Mouse (Mus musculus): ENCODE measurements at regions not wholly inside any gene's neighbourhood (a gene's known extent, or its start where the extent isn't known, plus 50 kb on each side); places are given as distances from the start of the nearest gene placed in this dataset.
"Not testable (repeated sequence)": the region's sequence is repeated elsewhere in the genome, so short reads cannot be mapped to it uniquely, and the experiment has no call there.

- Histone ChIP-seq H3K4me3 (ENCODE audit: low read depth, low read length) (no peak overlapping the region), H3K4me1 (ENCODE audit: insufficient read depth, low read length) (no peaks in the 10 kb centered on the region), H3K36me3 (ENCODE audit: insufficient read depth, low read length) (no peaks in the 10 kb centered on the region), H3K4me2 (ENCODE audit: low read depth, low read length, poor library complexity, severe bottlenecking) (no peak overlapping the region), H3K9ac (replicated peaks; ENCODE audit: low read length, poor library complexity, severe bottlenecking) (no peak overlapping the region), H3K9me3 (ENCODE audit: low read length) (no peaks in the 10 kb centered on the region), H3K27me3 (ENCODE audit: insufficient read depth, low read length) (no peaks in the 10 kb centered on the region), H3K27ac (ENCODE audit: low read depth, low read length) (no peak overlapping the region)
- WGBS = 82% methylated on average over 1 of the region's 1 CpGs
- ATAC-seq (ENCODE audit: low FRiP score) = no peak
- no peak for TF ChIP-seq CTCF (IDR thresholded peaks at IDR 0.05)
- no peak for DNase-seq (ENCODE audit: low spot score)
These were observed 971.7 kb upstream of the Cobl start for GRCm38 (mm10) chr11:13436433-13436832.

GRCm38 (mm10) chr11:13417881-13418280 is 953.1 kb upstream of the Cobl start:
- not testable (repeated sequence) for H3K27me3 ChIP-seq (ENCODE audit: insufficient read depth, low read length); H3K9me3 ChIP-seq (ENCODE audit: low read length); H3K4me1 ChIP-seq (ENCODE audit: insufficient read depth, low read length); H3K4me3 ChIP-seq (ENCODE audit: low read depth, low read length); DNase-seq (ENCODE audit: low spot score); H3K36me3 ChIP-seq (ENCODE audit: insufficient read depth, low read length); H3K27ac ChIP-seq (ENCODE audit: low read depth, low read length); H3K4me2 ChIP-seq (ENCODE audit: low read depth, low read length, poor library complexity, severe bottlenecking); ATAC-seq (ENCODE audit: low FRiP score); H3K9ac ChIP-seq (replicated peaks; ENCODE audit: low read length, poor library complexity, severe bottlenecking)
- WGBS = 11% methylated on average over 2 of the region's 2 CpGs
